Mouse (Mus musculus): ENCODE data around the gene Rbm3. TPM values are rescaled to one million over a fixed set of nuclear protein-coding genes. Genes with fewer than 3 reads are reported as not detected.

The Rbm3 gene
- polyA plus RNA-seq, 1 experiment from 2014 or later, result 296 TPM

DNA sequence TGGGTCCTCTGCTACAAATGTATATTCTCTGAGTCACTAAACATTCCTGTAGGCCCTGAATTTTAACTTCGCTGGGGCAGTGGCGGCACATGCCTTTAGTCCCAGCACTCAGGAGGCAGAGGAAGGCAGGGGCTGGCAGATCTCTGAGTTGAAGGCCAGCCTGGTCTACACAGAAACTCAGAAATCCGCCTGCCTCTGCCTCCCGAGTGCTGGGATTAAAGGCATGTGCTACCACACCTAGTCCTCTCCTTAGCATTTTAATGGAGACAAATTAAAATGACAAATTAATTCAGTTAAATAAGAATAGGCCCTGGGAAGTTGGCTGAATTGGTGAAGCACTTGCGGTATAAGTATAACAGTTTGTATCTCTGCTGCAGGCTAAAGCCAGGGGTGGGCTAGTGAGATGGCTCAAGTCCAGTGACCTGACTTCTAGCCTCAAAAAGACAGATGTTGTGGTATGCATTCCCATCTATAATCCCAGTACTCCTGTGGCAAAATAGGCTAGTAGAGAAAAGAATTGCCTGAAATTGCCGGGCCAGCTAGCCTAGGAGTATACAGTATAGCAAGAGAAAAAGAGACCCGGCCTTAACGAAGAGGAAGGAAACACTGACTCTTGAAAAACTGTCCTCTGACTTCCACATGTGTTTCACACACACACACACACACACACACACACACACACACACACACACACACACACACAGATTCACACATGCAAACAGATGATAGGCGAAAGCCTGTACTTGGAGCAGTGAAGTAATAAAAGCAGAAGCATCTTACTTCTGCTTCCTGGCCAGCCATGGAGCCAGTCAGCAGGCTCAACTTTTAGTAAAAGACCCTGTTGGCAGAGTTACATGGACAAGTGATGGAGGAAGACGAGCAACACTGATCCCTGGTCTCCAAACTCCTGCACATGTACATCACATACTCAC lies 22.3 kb upstream of the Rbm3 start:
- no peaks in the 10 kb centered on the region for H3K27me3 ChIP-seq
- H3K27ac ChIP-seq, result no peak overlapping the region
- H3K4me3 ChIP-seq, result no peak overlapping the region
- H3K4me1 ChIP-seq (replicated peaks), result no peaks in the 10 kb centered on the region
- H3K36me3 ChIP-seq, result peaks cover 9% of the 10 kb centered on the region; the same call in 1 of the 2 replicates
- no peak for ATAC-seq (replicated peaks; ENCODE audit: insufficient number of reproducible peaks, insufficient read depth, low FRiP score, low read depth)
- H3K9me3 ChIP-seq (replicated peaks), result no peaks in the 10 kb centered on the region
- no peak overlapping the region for H3K4me2 ChIP-seq
- no peak overlapping the region for H3K9ac ChIP-seq
- 88% methylated on average over 8 of the region's 10 CpGs for WGBS

DNA sequence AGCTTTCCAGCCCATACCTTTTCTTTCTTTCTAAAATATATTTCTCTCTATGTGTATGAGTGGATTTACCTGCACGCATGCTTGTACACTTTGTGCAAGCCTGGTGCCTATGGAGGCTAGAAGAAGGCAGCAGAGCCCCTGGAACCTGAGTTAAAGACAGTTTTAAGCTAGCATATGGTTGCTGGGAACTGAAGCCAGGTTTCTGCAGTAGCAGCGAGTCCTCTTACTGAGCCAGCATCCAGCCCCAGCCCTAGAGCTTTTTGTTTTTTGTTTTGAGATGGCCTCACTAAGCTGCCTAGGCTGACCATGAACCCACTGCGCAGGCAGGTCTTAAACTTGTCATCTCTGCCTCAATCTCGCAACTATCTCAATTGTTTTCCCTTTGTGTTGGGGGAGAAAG lies 18.8 kb upstream of the Rbm3 start:
- ATAC-seq (replicated peaks; ENCODE audit: insufficient number of reproducible peaks, insufficient read depth, low FRiP score, low read depth), result no peak
- WGBS, result 84% methylated on average over 4 of the region's 4 CpGs
- Histone ChIP-seq H3K4me3 (no peak overlapping the region), H3K9me3 (replicated peaks) (no peaks in the 10 kb centered on the region), H3K4me2 (no peak overlapping the region), H3K4me1 (replicated peaks) (no peaks in the 10 kb centered on the region), H3K27me3 (no peaks in the 10 kb centered on the region), H3K9ac (no peak overlapping the region), H3K27ac (no peak overlapping the region), H3K36me3 (peaks cover 4% of the 10 kb centered on the region; the same call in 1 of the 2 replicates)

- Histone ChIP-seq H3K4me2 (no peak overlapping the region), H3K9me3 (replicated peaks) (no peaks in the 10 kb centered on the region), H3K4me3 (no peak overlapping the region), H3K36me3 (peaks cover 4% of the 10 kb centered on the region; the same call in 1 of the 2 replicates), H3K4me1 (replicated peaks) (no peaks in the 10 kb centered on the region), H3K27ac (peak overlapping the region; percentile 19; the same call in 1 of the 2 replicates), H3K27me3 (no peaks in the 10 kb centered on the region), H3K9ac (no peak overlapping the region)
- ATAC-seq (replicated peaks; ENCODE audit: insufficient number of reproducible peaks, insufficient read depth, low FRiP score, low read depth), result no peak
- 65% methylated on average over 5 of the region's 5 CpGs for WGBS
These were observed 17.4 kb upstream of the Rbm3 start for GRCm38 (mm10) chrX:8163076-8163475.

- peak overlapping the region; percentile 72 for H3K4me3 ChIP-seq
- H3K36me3 ChIP-seq, result peaks cover 13% of the 10 kb centered on the region; the same call in 1 of the 2 replicates
- H3K27me3 ChIP-seq, result no peaks in the 10 kb centered on the region
- ATAC-seq (replicated peaks; ENCODE audit: insufficient number of reproducible peaks, insufficient read depth, low FRiP score, low read depth), result no peak
- H3K9ac ChIP-seq, result 0 out of 2 replicates have a peak overlapping the region, but pooled peaks have one; percentile 72
- WGBS, result 56% methylated on average over 7 of the region's 7 CpGs
- H3K27ac ChIP-seq, result no peak overlapping the region
- peaks cover 9% of the 10 kb centered on the region for H3K4me1 ChIP-seq (replicated peaks)
- no peaks in the 10 kb centered on the region for H3K9me3 ChIP-seq (replicated peaks)
- H3K4me2 ChIP-seq, result peak overlapping the region; percentile 65
These were observed 1.9 kb downstream of the Rbm3 start for GRCm38 (mm10) chrX:8143750-8144149.

- Histone ChIP-seq H3K9me3 (replicated peaks) (no peaks in the 10 kb centered on the region), H3K4me2 (no peak overlapping the region), H3K4me1 (replicated peaks) (peaks cover 9% of the 10 kb centered on the region), H3K27me3 (no peaks in the 10 kb centered on the region), H3K4me3 (no peak overlapping the region), H3K27ac (no peak overlapping the region), H3K36me3 (peaks cover 13% of the 10 kb centered on the region; the same call in 1 of the 2 replicates), H3K9ac (no peak overlapping the region)
- WGBS, result 75% methylated on average over 7 of the region's 7 CpGs
- no peak for ATAC-seq (replicated peaks; ENCODE audit: insufficient number of reproducible peaks, insufficient read depth, low FRiP score, low read depth)
These were observed 2.7 kb downstream of the Rbm3 start for GRCm38 (mm10) chrX:8142948-8143347.

DNA sequence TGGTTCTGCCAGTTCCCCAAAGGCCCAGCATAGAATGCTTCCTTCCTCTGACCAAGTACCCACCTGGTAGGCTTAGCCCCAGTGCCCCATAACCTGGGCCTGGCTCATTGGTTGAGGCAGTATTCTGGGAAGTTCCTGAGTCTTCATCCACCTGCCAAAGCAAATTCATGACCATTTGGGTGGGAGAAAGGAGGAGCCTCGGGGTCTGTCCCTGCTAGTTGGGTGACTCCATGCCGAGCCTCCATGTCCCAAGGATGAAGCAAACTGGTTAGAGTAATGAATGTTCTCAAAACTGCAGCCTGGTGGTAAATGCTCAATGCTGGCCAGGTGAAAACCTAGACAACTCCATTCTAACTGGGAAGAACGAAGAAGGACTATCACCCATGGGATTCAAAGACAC lies 4.6 kb downstream of the Rbm3 start:
- Histone ChIP-seq H3K4me3 (no peak overlapping the region), H3K27ac (no peak overlapping the region), H3K27me3 (no peaks in the 10 kb centered on the region), H3K9me3 (replicated peaks) (no peaks in the 10 kb centered on the region), H3K36me3 (peaks cover 13% of the 10 kb centered on the region; the same call in 1 of the 2 replicates), H3K4me1 (replicated peaks) (peaks cover 9% of the 10 kb centered on the region), H3K9ac (no peak overlapping the region), H3K4me2 (no peak overlapping the region)
- no peak for ATAC-seq (replicated peaks; ENCODE audit: insufficient number of reproducible peaks, insufficient read depth, low FRiP score, low read depth)
- 62% methylated on average over 3 of the region's 3 CpGs for WGBS

DNA sequence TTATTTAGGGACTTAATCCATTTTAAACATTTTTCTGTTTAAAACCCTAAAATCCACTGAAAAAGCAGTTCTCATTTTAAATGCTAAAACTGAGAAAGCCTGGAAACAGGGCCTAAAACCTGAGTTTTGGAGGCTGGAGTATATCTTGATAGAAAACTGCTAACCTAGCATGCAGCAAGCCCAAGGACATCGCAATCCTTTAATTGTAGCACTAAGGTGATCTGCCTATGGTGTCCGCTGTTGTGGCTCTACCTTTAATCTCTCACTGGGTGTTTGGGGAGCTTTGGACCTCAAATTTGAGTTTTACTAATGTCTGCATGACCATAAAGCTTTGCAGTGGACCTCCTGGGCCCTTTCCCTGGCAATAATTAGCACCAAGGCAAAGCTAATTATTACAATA lies 5.2 kb downstream of the Rbm3 start:
- 89% methylated on average over 2 of the region's 2 CpGs for WGBS
- H3K9ac ChIP-seq, result no peak overlapping the region
- H3K4me3 ChIP-seq, result no peak overlapping the region
- no peaks in the 10 kb centered on the region for H3K9me3 ChIP-seq (replicated peaks)
- H3K4me2 ChIP-seq, result no peak overlapping the region
- H3K27me3 ChIP-seq, result no peaks in the 10 kb centered on the region
- peaks cover 13% of the 10 kb centered on the region; the same call in 1 of the 2 replicates for H3K36me3 ChIP-seq
- H3K27ac ChIP-seq, result no peak overlapping the region
- peaks cover 9% of the 10 kb centered on the region for H3K4me1 ChIP-seq (replicated peaks)
- no peak for ATAC-seq (replicated peaks; ENCODE audit: insufficient number of reproducible peaks, insufficient read depth, low FRiP score, low read depth)

DNA sequence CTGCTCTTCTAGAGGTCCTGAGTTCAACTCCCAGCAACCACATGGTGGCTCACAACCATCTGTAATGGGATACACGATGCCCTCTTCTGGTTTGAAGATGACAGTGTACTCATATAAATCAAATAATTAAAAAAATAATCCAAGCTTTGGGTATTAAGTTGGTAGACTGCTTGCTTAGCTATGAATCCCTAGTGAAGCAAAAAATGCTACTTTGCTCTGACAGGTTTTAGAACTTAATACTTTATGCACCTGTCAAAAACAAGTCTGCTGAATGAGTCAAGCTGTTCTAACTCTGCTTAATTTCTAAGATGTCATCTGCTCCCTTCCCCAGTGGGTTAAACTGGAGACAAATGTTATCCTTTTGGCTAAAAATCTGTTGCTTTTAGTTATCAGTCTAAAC lies 6.2 kb downstream of the Rbm3 start:
- no peaks in the 10 kb centered on the region for H3K27me3 ChIP-seq
- no peak overlapping the region for H3K27ac ChIP-seq
- peaks cover 9% of the 10 kb centered on the region for H3K4me1 ChIP-seq (replicated peaks)
- peaks cover 13% of the 10 kb centered on the region; the same call in 1 of the 2 replicates for H3K36me3 ChIP-seq
- 51% methylated on average over 1 of the region's 1 CpGs for WGBS
- no peaks in the 10 kb centered on the region for H3K9me3 ChIP-seq (replicated peaks)
- H3K4me2 ChIP-seq, result no peak overlapping the region
- H3K4me3 ChIP-seq, result no peak overlapping the region
- no peak for ATAC-seq (replicated peaks; ENCODE audit: insufficient number of reproducible peaks, insufficient read depth, low FRiP score, low read depth)
- no peak overlapping the region for H3K9ac ChIP-seq

GRCm38 (mm10) chrX:8135886-8136285 lies 9.8 kb downstream of the Rbm3 start:
- no peaks in the 10 kb centered on the region for H3K9me3 ChIP-seq (replicated peaks)
- H3K27ac ChIP-seq, result no peak overlapping the region
- no peak overlapping the region for H3K4me3 ChIP-seq
- H3K4me1 ChIP-seq (replicated peaks), result peaks cover 4% of the 10 kb centered on the region
- WGBS, result 30% methylated on average over 2 of the region's 2 CpGs
- H3K36me3 ChIP-seq, result peaks cover 4% of the 10 kb centered on the region; the same call in 1 of the 2 replicates
- ATAC-seq (replicated peaks; ENCODE audit: insufficient number of reproducible peaks, insufficient read depth, low FRiP score, low read depth), result no peak
- H3K4me2 ChIP-seq, result no peak overlapping the region
- no peak overlapping the region for H3K9ac ChIP-seq
- no peaks in the 10 kb centered on the region for H3K27me3 ChIP-seq

- H3K4me3 ChIP-seq, result peak within 1 kb of the TSS; percentile 59
- peak within 1 kb of the TSS; percentile 65 for H3K4me2 ChIP-seq
- H3K27me3 ChIP-seq, result no peaks in the 10 kb centered on the region
- peak within 1 kb of the TSS; percentile 97 for H3K27ac ChIP-seq
- WGBS, result 10% methylated on average over 37 of the region's 40 CpGs
- H3K36me3 ChIP-seq, result peaks cover 9% of the 10 kb centered on the region; the same call in 1 of the 2 replicates
- ATAC-seq (replicated peaks; ENCODE audit: insufficient number of reproducible peaks, insufficient read depth, low FRiP score, low read depth), result peak; percentile 88
- H3K4me1 ChIP-seq (replicated peaks), result peaks cover 4% of the 10 kb centered on the region
- no peaks in the 10 kb centered on the region for H3K9me3 ChIP-seq (replicated peaks)
- peak within 1 kb of the TSS; percentile 50 for H3K9ac ChIP-seq
These were observed 13.4 kb downstream of the Rbm3 start, which contains the start of gene Wdr13 for GRCm38 (mm10) chrX:8132017-8132976. Gene Wdr13, minus strand, starts transcription at chrX:8132892.

- no peaks in the 10 kb centered on the region for H3K9me3 ChIP-seq (replicated peaks)
- no peak overlapping the region for H3K27ac ChIP-seq
- WGBS, result 87% methylated on average over 17 of the region's 17 CpGs
- peaks cover 9% of the 10 kb centered on the region; the same call in 1 of the 2 replicates for H3K36me3 ChIP-seq
- no peaks in the 10 kb centered on the region for H3K27me3 ChIP-seq
- H3K4me2 ChIP-seq, result peak overlapping the region; percentile 65
- ATAC-seq (replicated peaks; ENCODE audit: insufficient number of reproducible peaks, insufficient read depth, low FRiP score, low read depth), result no peak
- peak overlapping the region; percentile 59 for H3K4me3 ChIP-seq
- H3K4me1 ChIP-seq (replicated peaks), result peaks cover 4% of the 10 kb centered on the region
- H3K9ac ChIP-seq, result no peak overlapping the region
These were observed 14.3 kb downstream of the Rbm3 start for GRCm38 (mm10) chrX:8131393-8131792.

Data from heart, embryonic 15.5 days (tissue).